Mouse (Mus musculus) forelimb bud, embryonic 11.5 days (tissue): Measurements from ENCODE around the gene Hdac4.

Source experiments
- DNase-seq: peaks from one replicate; pipeline ENCODE4 v3.0.0-alpha.2; 2012; ENCODE audit warnings: low read depth, low spot score

Hdac4 gene

DNA sequence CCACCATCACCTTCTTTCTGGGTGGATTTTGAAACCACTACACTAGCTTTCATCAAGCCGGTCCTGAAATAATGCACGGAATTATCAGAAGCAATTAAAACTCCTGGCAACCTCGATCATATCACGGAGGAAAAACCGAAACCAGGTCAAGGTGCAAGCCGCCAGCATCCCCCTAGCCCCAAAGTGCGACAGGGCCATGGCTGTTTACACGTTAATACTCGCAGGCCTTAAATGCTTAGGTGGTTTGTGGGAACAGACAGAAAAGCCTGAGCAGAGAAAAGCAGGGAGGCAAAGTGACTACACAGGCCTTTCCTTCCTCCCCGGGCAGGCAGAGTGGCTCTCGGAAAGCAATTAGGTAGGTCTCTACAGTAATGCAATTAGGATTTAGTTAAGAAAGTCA, 16.4 kb downstream of the Hdac4 start:
- DNase-seq: no peak

DNA sequence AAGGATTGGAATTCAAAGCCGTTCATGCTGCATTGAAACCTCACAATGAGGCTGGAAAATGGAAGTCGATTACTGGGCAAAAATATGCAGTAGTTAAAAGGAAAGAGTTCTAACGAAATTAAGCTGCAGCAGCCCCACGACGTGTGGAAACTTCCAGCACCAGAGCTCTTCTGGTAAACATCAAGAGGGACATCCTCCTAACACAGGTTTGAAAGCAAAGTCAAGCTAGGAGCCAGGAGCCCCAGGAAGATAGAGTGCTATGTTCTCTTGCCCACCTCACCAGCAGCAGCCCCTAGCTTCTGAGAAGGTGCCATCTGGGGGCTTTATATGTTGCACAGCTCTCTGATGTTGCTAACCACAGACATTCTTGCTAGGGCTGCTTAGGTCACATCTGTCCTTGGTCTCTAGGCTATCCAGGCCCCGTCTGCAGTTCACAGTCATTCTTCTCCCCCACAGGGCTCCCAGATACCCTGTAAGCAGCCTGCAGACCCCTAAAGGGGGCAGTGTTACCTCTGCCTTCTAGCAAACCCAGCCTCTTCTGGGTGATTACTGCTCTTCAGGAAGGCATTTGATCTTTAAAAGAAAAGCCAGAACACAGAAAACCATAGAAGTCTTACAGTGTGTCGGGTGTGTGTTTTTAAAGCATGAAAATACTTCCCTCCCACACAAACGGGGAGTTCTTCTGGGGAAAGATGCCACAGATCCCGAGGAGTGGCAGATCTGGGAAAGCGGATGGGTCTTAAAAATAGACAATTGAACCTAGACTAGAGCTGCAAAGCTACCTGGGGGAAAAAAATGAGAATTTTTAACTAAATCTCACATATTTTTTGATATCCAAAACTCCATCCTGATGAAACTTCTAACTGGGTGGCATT, 17.2 kb downstream of the Hdac4 start:
- DNase-seq: peak; percentile 65

DNA sequence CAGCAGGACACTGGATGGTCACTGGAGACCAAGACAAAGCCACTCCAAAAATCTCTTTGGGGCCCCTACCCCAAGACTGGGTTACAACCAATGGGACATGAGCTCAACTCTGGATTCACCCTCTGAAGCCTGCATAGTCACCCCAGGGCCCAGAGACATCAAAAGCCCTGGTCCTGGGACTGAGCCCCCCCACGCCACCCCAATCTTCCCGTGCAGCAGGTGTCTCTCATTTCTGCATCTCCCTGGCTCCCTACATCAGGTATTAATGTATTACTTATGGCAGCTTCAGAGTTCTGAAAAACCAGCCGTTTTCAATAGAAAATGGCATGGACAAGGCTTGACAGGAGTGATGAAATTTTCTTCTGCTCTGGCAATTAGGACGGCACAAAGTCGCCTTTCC, 17.9 kb downstream of the Hdac4 start:
- no peak for DNase-seq

DNA sequence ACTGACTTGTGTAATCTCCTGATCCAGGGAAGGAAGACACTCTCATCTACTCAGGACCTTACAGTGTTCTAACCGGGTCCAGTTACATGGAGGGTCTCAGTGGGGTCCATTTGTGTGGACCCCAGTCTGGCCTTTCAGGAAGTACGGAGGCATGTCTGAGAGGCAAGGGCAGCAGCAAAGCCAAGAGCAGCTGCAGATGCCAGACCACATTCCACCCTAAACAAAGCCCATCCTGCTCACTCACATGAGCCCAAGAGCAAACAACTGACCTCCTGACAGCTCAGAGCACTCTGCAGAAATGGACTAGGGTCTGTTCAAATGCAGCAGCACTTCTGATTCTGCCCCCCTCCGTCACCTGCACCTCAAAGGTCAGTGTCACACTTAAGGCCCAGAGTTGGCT, 18.3 kb downstream of the Hdac4 start:
- no peak for DNase-seq

DNA sequence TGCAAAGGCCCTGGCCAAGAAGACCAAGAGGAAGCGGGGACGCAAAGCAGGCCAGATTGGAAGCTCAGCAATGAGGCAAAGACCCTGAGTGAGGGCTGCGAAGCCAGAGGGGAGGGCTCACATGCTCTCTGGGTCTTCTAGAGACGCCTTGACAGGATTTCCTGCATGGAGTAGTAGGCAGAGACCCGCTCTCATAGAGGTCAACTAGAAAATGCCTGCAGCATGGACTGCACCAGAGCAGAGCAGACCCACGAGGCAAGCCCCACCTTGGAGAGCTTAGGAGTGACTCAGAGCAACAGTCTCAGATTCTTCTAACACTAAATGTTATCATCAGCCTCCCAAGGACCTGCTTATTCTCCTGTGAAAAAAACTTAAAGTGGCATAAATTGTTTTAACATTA, 20.2 kb downstream of the Hdac4 start:
- DNase-seq: no peak

DNA sequence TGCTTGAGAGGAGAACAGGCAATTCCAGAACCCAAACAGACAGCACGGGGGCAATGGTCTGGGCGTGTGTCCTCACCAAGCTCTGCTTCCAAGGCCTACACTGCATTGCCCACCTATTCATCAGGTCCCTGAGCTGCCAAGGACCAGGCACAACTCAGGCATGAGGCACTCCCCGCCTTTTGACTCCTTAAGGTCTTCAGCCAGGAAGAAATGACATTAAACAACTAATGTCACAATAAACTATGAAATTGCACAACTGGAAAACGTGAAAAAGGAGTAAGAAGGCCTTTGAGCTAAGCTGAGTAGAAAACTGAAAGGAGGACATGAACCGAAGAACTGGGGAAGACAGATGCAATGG, 20.6 kb downstream of the Hdac4 start:
- no peak for DNase-seq

DNA sequence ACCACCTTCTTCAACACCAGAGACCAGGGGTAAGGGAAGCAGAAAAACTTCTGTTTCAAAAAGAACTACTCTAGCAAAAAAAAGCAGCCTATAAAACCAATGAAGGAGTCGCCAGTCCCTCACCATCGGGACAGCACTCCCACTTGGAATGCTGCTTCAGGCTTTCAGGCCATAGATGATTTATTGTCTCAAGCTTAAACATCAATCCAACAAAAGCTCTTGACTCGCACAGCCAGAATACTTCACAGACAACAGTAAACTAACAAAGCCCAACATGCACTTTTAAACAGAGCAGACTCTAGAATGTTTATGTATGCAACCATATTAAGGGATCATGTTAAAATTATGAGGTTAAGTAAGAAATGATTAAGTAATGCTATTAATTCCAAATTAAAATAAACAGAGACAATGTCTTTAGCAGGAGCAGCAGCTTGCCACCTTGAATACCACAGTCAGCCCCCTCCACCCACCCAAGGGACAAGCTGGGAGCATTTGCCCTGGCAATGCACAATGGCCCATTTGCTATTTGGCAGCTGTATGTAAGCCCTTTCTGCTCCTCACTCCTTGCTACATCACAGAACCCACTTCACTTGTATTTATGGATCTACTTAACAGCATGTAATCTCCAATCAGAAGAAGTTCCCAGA, 21.1 kb downstream of the Hdac4 start:
- no peak for DNase-seq

DNA sequence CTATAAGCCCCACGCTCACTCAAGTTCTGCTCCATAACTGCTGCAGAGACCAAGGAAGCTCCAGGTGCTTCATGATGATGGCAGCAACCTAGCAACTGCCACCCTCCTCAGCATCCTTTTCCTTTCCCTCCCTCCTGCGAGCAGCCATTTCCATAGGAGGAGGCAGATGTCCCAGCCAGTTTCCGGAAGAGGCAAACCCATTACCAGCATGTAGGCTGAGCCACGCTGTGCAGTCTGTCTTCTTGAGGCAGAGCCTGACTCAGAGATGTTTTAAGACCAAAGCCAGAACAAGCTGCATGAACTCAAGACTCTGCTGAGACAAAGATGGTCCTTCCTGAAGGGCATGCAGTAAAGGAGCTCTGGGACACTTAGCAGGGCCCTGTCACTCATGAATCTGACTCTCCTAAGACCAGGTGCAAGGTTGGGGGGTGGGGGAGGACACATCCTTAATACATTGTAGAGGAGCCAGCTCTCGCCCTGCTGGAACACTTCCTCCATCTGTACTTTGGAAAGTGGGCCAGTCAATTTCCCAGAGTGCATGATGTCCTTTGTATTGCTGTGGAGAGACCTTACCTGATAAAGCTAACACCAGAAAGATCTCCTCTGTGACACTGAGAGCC, 24.8 kb downstream of the Hdac4 start:
- no peak for DNase-seq

DNA sequence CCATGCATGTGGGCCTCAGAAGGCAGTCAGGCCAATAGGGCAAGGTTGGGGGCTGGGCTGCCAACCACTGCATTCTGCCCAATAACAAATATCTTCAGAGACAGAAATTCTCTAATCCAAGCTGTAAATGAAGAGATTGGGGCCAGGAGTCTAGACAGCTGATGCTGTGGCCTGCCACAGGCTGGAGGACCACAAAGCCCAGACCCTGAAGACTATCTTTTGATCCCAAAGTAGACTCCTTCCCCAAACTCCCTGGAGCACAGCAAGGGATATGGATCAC, 25.8 kb downstream of the Hdac4 start:
- DNase-seq: no peak

DNA sequence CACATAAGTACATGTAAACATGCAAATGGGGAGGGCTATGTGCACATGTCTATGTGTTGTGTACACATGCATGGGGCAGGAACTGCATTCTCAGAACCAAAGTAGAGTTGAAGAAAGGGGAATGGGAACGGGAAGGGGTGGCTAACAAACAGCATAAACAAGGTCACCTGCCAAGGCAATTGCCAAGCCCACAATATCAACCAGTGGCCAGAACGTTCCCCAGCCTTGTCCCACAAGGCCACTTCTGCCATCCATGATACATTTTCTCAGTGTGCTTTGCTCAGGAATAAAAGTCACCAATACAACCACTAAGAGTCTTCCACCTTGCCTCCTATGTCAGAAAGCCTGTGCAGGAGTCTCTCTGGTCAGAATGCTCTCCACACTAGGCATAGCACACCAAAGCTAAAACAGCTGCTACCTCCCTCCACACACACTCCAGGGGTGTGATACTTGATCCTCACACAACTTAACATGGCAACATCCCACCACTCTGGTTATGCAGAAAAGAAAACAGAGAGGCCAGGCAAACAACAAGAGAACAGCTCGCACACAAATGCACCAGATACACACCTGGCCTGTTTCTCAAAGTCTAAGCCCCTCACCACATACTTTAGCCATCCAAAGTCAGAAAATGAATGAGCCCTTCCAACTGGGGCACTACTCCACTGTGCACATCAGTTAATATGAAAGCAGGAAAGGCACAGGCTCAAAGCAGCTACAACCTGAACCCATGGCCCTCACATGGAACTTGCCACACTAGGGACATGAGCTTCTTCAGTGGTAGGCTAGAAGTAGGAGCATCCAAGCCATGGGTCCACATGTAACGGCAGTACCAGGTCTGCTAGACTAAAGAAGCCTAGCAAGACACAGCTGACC, 26.4 kb downstream of the Hdac4 start:
- no peak for DNase-seq

DNA sequence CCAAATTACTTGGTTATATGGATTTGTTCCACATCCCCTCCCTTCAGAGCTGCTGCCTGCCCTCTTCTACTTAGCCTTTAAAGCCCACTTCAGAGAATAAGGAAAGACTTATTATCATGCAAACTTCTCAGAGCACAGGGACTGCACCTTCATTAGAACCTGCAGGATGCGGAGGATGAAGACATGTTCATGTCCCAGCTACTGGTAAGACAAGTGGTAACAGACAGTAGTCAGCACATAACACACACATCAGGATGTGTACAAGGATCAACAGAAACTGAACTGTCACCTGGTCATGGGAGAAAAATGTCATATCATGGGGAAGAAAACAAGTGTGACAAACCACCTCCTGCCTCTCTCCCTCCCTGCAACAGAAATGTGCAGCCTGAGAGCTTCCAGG, 31.6 kb downstream of the Hdac4 start:
- no peak for DNase-seq

DNA sequence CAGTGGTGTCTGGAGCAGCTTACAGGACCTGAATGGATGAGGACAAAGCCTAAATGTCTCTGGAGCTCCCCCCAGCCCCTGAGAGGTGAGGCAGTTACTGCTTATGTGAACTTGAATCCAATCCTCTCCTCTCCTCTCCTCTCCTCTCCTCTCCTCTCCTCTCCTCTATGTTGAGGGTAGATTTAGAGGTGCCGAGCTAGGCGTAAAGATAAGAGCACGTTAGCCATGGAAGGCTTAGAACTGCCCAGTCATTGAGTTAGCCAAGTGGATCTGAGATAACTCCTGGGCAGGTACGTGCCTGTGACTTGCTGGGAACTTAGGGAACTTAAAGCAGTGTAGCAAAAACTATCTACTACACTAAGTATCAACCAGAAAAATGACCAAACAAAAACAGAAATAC, 35.7 kb downstream of the Hdac4 start:
- DNase-seq: no peak

DNA sequence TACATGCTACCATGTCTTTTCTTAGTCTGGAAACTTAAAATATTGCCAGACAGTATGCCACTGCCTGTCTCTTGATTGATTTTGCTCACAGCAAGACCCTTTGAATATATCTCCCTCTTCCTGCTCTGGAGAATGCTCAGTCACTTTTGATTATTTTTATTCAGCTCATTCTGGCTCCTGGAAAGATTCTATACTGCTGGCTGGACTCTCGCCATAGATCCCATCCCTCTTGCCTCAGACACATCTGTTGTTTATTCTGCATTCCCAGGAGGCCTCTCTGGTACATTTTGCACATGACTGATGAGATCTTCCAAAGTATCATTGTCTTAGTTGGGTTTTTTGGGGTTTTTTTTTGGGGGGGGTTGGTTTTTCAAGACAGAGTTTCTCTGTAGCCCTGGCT, 45.3 kb downstream of the Hdac4 start:
- no peak for DNase-seq

DNA sequence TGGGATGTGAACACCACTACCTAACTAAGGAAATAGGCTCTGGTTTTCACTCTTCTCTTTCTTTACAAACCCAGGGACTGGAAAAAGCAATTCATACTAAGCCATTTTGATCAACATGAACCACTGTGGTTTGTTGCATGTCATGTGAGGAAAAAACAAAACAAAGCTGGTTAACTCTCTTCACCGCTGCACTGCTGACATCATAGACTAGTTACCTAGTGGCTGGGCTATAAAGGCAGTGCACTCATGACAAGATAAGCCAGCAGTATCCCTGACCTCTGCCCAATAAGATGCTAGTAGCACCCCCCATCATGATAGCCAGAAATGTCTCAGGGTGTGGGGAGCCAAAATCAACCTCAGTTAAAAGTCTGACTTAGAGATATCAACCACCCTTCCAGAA, 47.0 kb downstream of the Hdac4 start:
- DNase-seq: no peak

DNA sequence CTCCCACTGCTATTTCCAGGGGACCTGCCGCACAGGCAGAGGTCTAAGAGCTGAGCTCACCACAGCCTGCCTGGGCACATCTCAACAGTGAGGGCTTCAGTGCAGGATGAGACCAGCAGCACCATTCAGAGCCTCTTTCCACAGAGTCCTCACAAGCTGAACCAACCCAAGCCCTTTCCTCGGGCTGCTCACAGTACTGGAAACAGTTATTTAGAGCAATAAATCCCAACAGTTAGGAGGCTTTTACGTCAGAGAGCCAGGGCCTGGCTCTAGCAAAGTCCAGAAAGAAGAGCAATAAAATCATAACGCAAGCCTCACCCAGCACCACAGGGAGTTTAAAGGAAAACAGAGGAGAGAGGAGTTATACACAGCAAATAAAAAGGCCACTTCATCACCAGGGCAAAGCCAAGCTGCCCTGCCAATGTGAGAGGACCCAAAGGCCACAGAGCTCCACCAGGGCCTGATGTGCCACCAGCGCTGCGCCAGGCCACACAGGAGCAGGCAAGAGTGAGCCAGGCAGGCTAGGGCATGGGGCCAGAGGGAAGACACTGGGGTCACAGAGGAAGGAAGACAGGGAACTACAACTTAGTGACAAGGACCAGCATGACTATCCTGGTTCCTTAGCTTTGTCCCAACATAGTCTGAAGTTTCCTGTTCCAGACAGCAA, 50.5 kb downstream of the Hdac4 start:
- DNase-seq: no peak

DNA sequence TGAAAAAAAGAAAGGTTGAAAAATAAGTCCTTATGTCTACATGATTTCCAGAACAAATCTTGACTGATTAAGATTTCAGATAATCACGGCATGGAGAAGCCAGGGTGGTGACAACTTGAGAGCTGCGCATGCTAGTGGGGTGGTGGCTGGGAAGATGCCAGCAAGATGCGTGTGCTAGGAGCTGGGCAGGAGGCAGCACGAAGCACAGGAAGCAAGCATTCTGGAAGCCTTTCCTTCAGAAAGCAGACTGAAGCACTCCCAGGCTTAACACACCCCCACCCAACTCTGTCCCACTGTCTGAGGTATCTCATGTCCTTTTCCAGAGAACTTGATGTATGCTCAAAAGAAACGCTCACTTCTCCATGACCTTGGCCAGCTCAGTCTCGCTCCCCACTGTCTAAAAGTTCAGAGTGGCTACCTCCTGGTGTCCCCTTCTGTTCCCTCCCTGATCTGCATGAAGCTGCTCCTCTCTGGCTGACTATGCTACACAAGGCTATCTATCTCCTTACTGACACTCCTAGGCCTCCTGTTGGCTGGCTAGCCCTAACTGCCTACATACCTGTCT, 52.1 kb downstream of the Hdac4 start:
- no peak for DNase-seq

DNA sequence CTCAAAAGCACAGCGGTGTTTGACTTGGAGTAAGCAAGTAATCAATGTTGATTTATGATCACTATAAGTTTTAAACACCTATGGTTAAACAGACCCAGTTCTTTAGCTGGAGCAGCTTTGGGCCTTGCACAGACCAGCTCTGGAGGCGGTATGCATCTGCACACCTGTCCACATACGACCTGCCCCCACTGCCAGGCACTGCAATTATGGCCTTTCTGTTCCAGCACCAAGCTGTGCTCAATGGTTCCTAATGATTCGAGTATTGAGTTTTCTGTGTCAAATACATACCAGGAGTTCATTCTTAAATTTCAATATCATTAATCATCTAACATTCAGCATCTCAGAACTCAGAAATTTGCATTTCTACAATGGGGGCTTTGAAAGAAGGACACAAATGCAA, 52.7 kb downstream of the Hdac4 start:
- DNase-seq: no peak

DNA sequence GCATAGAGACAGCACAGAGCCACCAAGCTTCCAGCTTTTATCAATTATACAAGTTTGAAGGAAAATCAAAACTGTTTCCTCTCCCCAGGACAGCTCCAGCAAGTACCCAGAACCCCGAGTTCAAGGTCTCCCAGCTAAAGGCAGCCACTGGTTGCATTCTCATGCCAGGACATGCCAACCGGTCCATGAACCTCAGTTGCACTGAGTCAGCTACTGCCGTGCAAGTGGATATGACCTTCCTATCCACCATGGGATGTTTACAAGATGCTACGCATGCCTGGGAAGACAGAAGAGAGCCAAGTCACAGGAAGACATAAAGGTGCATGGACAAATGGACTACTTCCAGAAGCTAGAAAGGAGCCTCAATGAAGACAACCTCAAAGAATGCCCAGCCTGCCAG, 56.5 kb downstream of the Hdac4 start:
- DNase-seq: no peak

DNA sequence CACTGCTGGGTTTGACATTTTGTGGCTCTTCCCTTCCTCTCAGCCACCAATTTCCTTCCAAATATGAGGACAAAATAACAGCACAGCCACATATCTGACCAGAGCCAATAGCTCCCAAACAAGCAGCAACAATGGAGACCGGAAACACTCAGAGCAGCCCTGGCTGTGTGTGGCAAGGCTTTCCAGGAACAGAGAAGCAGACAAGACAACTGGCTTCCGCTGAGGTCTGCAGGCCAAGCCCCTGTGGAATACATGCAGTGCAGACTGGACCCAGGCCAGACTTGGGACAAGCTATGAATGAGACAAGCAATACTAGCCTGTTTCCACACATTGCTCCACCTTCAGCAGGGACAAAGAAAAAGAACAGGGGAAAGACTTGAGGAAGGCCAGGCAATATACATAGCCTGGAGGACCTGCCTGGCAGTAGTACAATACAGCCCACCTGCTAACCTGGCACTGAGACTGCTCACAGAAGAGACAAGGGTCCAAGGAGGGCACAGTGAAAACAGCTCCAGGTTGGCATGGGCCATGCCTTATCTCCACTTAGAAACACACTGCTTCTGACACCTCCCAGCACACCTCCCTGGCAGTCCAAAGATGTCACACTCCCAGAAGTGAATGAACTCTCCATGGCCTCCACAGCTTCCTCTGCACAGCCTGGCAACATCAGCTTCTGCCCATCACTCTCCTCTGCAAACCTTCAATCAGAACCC, 58.2 kb downstream of the Hdac4 start:
- DNase-seq: no peak

DNA sequence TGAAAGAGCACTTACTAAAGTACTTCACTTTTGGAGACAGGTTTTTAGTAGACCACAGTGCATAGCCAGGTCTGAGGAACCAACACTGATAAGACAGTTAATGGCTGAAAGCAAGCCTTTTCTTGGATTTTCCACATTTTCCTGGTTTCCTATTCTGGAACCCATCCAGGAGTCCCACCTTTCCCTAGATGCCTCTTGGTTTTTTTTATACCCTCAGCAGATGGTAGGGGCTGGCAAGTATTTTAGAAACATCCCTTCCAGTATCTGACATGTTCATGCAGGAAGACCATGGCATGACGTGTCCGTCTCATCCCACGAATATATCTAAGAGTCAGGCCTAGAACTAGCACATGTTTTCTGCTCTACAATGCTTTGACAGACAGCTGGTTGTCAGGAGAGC, 59.1 kb downstream of the Hdac4 start:
- no peak for DNase-seq

DNA sequence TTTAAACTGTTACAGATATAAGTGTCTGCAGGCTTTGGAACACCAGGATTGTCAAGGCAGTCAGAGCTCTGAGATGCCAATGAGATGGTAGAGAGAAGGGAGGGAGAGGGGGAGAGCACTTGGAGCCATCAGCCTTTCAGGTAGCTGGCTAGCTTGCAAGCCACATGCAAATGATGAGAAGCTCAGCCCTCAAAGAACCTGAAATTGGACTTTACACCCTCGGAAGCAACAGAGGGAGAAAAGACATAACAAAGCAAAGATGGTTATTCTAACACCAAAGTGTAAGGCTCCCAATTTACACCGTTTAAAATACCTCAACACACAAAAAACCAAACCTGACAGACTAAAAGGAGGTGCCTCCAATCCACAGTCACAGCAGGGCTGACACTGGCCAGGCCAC, 63.3 kb downstream of the Hdac4 start:
- no peak for DNase-seq
